Mouse (Mus musculus) cerebellum, postnatal 25 days (tissue): ENCODE measurements around the gene Zbtb44.

Experiments used
- DNase-seq, 2 experiments: peaks; one replicate each; pipeline ENCODE4 v3.0.0; 2021; ENCODE audit warnings: mixed read lengths in 2 of 2

Gene Zbtb44

GRCm38 (mm10) chr9:31117488-31117887, 87.0 kb downstream of the Zbtb44 start:
- no peak for DNase-seq

- no peak for DNase-seq
These were observed 88.3 kb downstream of the Zbtb44 start for GRCm38 (mm10) chr9:31118520-31119298.

GRCm38 (mm10) chr9:31119405-31119804, 89.0 kb downstream of the Zbtb44 start:
- DNase-seq: no peak

GRCm38 (mm10) chr9:31119882-31120532, 89.6 kb downstream of the Zbtb44 start:
- no peak for DNase-seq

- DNase-seq: no peak
These were observed 90.1 kb downstream of the Zbtb44 start for GRCm38 (mm10) chr9:31120533-31120915.

- DNase-seq: no peak
These were observed 92.1 kb downstream of the Zbtb44 start for GRCm38 (mm10) chr9:31122464-31123030.
